Mouse (Mus musculus) B cell, adult 67 days (primary cell): Measurements from ENCODE around the gene Fam72a. TPM values are rescaled to one million over a fixed set of nuclear protein-coding genes. Genes with fewer than 3 reads are reported as not detected.

Experiments used
- total RNA-seq, 2 experiments: library from RNA; stranded (reverse); gene quantifications; 4 replicates each; pipeline ENCODE4 v1.2.4; 2023

Fam72a gene
- under 1 TPM; 0.50 to 0.55 TPM for total RNA-seq

GRCm38 (mm10) chr1:131527281-131528080 is at the start of gene Fam72a, which contains the start of gene Srgap2:
Fam72a (plus strand) TSS chr1:131527903.
Srgap2 (minus strand) TSS chr1:131527352.

Other genes starting within 250 kb of the Fam72a start
- gene Ikbke, start 248.3 kb upstream of the Fam72a start, total RNA-seq = 10 to 100 TPM; 24.2 to 29.7 TPM
- 10 to 100 TPM; 37.6 to 38.7 TPM for gene Srgap2, start 551 bp upstream of the Fam72a start, total RNA-seq
- not detected for gene Avpr1b, start 71.3 kb downstream of the Fam72a start, total RNA-seq
- gene Ctse, start 110.4 kb downstream of the Fam72a start, total RNA-seq = 100 to 1,000 TPM; 131 to 135 TPM
- under 1 TPM; 0.32 to 0.68 TPM for gene Rab7b, start 160.8 kb downstream of the Fam72a start, total RNA-seq
- gene Slc26a9, start 216.1 kb downstream of the Fam72a start, total RNA-seq = not detected